Mouse (Mus musculus) A20 (cell line): ENCODE data around the gene Klk8.

Source experiments
- DNase-seq: peaks from one replicate; pipeline ENCODE4 v3.0.0-alpha.2; 2011; ENCODE audit warnings: low read depth, low spot score

The Klk8 gene

DNA sequence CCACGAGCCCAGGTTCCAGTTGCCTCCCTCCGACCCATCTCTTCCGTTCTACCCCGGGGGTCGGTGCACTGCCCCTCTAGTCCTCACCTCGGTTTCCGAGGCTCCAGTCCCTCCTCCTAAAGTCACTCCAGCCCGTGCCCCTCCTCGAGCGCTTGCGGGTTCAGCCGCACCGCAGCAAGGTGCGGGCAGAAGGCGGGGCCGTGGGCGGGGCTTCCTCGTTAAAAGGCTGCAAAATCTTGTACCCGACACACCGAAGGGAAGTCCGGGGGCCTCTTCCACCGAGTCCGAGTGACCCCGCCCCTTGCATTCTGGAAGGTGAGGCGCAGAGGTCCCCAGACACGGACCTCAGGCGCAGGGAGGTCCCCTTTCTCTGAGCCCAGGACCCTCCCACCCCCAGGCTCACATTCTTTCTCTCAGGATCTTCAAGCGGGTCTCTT lies at the start of gene Klk8:
Gene Klk8 (plus strand): TSS at position 245 of the 437 bp plus-strand sequence.
- DNase-seq: peak; percentile 13

DNA sequence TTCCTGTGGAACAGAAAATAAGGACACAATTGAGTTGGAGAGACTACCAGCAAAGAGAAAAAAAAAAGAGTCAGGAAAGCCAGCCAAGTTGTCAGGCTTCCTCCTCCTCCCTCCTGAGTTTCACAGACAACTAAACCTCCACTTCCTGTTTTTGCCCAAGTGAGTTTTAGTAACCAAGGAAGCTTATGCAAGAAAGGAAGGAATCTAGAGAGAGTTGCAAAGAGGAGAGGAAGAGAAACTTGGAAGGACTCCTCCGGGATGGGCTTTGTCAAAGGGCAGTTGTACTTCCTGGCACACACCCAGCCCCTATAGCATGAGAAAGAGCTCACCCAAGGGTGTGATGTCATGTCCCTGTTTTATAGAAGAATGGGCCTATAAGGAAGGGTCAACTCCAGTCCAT lies 49.6 kb upstream of the Klk8 start:
- DNase-seq: no peak

DNA sequence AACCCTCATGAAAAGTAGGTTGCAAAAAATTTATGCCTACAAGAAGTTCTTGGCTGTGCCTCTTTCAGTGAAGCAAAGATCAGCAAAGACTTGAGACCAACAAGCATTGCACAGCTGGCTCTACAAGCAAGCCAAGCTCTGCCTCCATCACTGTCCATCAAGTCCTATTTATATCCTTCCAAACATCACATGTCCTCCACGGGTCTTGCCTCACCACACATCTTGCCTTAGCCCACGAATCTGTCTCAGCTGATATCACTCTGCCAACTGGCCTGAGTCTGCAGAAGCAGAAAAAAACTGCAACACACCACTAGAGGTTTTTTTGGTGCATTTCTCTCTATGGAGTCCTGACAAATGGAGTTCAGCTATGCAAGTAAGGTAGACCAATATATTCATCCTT lies 44.6 kb upstream of the Klk8 start:
- DNase-seq: no peak

DNA sequence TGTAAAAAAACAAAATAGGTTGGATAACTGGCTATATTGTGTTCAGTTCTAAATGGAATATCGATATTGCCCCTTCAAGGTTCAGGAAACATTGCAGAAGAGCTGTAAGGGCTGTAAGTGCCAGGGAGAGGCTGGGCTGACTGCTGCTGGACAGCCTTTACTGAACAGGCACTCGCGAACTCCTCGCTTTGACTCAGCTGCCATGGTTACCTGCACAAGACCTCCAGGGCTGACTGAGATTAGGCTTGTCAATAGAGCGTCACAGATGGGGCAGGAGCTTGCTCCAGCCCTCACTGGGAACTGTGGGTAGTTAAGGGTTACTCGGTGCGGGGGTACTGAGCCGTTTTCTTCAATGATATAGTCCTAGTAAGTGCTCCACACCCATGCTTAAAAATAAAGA lies 30.9 kb upstream of the Klk8 start:
- DNase-seq: no peak

DNA sequence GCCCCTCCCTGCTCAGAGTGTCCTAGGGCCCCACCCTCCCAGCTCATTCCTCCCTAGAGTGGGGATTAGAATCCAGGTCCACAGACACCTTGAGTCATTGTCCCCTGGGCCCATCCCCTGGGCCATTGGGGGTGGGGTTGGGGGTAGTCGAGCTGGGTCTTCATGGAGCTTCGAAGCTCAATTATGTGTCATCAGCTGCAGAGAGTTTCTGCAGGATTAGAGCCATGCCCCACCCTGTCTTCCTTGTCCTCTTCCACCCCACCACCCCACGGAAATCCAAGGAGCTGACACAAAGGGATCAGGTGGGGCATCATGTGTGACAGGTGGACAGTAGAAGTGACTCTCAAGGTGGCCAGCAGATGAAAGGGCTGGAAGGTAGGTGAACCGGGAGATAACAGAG lies 28.8 kb upstream of the Klk8 start, which contains the start of gene Klk12:
Gene Klk12 (plus strand): TSS at position 301 of the 400 bp plus-strand sequence.
- DNase-seq: no peak

DNA sequence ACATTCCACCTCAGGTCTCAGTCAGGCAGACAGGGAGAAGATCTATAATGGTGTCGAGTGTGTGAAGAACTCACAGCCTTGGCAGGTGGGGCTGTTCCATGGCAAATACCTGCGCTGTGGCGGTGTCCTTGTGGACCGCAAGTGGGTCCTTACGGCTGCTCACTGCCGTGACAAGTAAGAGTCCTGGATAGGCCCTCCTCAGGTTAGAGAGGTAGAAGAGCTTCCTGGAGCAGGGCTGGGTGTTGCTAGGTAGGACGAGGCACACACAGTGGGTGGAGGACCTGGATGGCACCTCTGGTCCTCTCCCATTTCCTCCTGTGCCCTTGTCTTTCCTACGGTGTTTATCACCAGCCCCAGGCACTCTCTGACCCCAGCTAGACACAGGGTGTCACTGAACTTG lies 27.7 kb upstream of the Klk8 start:
- no peak for DNase-seq

DNA sequence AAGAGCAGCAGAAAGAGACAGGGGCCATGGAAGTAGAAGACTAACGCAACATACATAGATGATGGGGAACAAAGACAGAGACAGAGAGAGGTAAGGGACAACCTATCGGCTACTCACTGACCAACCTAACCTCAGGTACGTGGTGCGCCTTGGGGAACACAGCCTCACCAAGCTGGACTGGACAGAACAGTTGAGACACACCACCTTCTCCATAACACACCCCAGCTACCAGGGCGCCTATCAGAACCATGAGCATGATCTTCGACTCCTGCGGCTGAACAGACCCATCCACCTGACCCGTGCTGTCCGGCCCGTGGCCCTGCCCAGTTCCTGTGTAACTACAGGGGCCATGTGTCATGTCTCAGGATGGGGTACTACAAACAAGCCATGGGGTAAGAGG lies 26.7 kb upstream of the Klk8 start:
- no peak for DNase-seq

DNA sequence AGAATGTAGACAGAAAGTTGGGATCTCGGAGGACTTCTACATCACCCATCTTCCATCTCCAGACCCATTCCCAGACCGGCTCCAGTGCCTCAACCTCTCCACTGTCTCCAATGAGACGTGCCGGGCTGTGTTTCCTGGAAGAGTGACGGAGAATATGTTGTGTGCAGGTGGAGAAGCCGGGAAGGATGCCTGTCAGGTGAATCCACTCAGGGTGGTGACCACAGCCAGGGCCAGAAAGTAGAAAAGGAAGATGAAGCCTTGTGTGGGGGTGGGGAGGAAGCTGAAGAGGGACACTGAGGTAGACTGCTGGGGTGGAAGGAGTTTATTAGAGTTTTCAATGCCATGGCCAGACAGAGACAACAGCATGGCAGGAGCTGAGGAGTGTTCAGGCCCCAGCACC lies 25.5 kb upstream of the Klk8 start:
- DNase-seq: no peak

DNA sequence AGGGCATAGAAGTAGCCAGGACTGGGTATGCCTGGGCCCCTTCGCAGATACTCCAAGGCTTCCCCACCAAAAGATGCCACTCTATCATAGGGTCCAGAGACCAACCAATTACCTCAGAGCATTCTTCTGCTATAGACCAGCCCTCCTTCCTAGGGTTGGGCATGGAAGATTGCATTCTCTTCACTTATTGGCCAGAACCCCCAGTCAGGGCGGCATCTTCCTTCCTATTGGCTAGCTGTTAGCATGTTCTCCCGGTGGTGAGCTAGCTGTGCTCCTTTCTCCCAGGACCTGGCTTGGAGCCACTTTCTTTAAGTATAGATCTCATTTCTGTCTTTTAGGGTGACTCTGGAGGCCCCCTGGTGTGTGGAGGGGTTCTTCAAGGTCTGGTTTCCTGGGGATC lies 24.5 kb upstream of the Klk8 start:
- no peak for DNase-seq

DNA sequence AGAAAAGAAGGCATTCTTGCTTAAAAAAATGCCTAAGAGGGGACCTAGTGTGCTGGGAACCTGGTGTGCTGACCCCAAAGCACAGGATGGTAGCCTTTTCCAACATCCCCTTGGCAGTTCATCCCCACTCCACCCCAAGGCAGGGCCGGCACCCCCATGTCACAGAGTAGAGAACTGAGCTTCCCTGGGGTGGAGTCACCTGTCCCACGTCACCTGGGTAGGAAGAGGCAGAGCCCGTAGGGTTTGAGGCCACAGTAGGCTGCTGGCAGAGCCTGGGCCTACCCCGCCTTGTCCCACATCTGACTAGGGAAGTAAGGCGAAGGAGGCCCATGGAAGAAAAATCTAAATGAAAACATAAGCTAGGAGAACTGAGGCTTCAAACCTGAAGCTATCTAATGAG lies 23.0 kb upstream of the Klk8 start, which contains the start of gene Klk11:
Gene Klk11 (plus strand): TSS at position 241 of the 400 bp plus-strand sequence.
- no peak for DNase-seq

DNA sequence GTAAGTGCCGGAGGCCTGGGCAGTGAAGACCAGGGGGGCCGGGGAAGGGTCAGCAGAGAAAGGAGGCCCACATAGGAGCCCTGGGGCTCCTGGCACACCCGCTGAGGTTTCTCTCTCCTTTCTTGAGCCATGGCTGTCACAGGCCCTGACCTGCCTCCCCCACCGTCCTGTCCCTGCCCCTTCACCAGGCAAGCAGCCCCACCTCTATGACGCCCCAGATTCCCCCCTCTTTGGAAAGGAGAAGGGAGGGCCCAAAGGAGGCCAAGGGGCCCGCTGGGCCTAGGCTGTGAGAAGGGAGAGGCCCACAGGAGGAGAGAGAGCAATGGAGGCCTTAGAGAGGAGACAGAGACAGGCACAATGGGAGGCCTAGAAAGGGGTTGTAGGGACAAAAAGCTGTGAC lies 22.6 kb upstream of the Klk8 start:
- no peak for DNase-seq

DNA sequence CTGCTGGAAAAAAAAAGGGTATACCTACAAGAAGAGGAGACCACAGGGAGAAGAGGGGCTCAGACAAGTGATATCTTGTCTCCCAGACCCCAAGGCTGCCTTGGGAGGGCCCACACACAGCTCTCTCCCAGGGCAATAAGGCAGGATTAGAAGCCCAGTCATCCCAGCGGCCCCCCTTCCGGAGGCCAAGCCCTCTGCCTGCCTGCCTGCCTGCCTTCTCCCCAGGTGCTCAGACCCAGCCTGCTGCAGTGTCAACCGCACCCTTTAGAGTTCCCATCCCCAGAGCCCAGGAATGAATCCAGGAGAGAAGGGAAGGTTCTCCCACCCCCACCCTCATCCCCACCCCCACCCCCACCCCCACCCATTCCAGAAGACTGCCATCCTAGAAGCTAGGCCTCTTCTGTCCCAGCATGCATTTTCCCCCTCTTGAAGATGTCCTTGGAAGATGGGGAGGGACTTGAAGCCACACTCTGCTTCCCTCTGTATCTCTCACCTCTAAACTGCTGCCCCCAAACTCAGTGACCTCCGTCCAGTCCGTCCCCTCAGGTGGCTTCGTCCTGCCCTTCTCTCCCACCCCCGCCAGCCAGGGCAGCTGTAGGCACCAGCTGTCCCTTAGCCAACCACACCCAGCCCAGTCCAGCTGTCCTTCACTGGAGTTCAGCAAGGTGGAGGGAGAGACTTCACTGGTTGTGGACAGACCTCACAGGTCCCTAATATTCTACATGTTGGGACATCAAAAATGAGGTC lies 21.9 kb upstream of the Klk8 start:
- no peak for DNase-seq

DNA sequence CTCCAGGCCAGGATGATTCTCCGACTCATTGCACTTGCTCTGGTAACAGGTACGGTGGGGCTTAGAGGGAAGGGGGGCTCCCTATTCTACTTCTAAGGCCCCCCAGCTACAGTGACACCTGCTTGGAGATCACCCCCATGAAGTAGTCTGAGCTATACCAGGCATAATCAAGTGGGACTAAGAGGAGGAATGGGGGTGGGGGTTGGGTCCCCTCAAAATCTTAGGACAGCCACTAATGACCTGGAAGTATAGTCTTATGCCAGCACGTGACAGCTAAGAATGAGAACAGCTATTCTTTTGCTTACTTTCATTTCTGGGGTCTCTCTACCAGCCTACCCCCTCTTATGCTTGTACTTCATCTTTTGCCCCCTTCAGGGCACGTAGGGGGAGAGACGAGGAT lies 20.9 kb upstream of the Klk8 start:
- DNase-seq: no peak

DNA sequence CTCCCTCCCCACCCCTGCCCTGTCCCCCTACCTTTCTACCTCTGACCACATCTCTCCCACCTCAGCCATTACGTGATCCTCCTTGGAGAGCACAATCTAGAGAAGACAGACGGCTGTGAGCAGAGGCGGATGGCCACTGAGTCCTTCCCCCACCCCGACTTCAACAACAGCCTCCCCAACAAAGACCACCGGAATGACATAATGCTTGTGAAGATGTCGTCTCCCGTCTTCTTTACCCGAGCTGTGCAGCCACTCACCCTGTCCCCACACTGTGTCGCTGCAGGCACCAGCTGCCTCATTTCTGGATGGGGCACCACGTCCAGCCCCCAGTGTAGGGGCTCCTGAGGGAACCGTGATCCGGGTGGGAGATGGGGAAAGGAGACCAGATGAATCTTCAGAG lies 20.0 kb upstream of the Klk8 start:
- no peak for DNase-seq

DNA sequence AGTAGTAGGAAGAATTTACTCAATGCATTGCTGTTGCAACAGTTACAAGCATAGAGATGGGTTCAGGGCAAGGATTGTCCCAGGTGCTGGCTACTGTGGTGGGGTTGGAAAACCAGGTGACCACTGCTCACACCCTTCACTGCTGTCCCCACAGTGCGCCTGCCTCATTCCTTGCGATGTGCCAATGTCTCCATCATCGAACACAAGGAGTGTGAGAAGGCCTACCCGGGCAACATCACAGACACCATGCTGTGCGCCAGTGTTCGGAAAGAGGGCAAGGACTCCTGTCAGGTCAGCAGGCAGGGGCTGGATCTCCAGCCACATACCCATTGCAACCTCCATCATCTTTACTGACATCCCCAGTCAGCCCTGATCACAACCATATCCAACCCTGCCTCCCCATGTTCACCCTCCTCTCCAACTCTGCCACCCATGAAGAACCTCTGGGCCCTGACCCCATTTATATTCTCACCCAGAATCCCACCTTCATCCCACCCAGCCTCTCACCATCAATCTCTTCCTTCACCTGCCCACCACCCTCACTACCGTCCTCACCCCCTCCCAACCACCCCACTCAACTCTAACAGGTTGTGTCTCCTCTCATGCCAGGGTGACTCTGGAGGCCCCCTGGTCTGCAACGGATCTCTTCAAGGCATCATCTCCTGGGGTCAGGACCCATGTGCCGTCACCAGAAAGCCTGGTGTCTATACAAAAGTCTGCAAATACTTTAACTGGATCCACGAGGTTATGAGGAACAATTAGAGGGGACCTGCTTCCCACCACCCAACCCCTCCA lies 19.0 kb upstream of the Klk8 start:
- no peak for DNase-seq

DNA sequence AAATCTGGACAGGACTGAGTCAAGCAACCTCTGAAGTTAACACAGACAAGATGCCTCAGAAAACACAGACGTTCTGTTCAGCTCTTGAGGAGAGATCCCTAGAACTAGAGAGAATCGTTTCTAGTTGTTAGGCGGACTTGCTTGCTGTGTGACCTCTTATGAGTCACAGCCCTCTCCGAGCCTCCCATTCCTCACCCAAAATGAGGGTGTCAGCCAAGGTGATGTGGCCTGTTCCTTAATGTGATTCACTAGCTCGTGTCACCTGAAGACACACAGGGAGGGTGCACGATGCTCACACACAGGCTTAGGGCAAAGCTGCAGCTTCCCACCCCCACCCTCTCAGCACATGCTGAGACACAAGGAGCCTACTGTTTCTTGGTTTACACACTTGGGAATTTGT lies 17.1 kb upstream of the Klk8 start:
- no peak for DNase-seq

DNA sequence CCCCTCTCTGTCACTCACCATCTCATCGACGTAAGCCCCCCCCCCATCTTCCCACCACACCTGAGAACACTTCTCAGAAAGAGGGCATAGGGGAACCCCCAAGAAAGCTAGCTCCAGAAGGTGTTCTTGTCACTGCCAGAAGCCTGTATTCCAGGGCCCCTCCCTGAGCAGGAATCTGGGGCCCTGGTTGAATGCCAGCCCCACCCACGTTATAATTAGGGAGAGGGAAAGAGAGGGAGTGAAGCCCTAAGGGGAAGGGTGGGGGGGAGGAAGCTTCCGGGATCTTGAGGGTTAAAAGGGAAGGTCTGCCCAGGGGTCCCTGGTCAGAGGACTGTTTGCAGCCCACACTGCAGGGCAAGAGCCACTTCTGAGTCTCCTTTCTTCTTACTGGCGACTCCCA lies 16.6 kb upstream of the Klk8 start, which contains the start of gene Klk10:
Gene Klk10 (plus strand): TSS at position 290 of the 400 bp plus-strand sequence.
- DNase-seq: no peak

DNA sequence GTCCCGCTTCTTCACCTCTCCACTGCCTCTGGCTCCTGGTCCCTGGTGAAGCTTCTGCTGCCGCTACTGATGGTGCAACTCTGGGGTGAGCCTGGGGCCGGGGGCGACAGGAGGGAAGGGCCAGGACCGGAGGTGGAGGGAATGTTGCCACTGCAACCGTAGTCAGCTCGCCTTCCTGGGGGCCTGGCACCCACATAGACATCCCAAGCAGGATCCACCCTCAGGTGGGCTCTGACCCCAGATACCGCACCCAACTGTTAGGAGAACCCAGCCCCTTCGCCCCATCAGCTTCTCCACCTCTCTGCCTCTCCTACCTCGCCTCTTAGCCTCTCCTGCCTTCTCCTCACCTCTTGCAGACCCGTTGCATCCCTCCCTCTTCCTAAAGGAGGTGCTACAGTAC lies 15.8 kb upstream of the Klk8 start:
- DNase-seq: no peak

DNA sequence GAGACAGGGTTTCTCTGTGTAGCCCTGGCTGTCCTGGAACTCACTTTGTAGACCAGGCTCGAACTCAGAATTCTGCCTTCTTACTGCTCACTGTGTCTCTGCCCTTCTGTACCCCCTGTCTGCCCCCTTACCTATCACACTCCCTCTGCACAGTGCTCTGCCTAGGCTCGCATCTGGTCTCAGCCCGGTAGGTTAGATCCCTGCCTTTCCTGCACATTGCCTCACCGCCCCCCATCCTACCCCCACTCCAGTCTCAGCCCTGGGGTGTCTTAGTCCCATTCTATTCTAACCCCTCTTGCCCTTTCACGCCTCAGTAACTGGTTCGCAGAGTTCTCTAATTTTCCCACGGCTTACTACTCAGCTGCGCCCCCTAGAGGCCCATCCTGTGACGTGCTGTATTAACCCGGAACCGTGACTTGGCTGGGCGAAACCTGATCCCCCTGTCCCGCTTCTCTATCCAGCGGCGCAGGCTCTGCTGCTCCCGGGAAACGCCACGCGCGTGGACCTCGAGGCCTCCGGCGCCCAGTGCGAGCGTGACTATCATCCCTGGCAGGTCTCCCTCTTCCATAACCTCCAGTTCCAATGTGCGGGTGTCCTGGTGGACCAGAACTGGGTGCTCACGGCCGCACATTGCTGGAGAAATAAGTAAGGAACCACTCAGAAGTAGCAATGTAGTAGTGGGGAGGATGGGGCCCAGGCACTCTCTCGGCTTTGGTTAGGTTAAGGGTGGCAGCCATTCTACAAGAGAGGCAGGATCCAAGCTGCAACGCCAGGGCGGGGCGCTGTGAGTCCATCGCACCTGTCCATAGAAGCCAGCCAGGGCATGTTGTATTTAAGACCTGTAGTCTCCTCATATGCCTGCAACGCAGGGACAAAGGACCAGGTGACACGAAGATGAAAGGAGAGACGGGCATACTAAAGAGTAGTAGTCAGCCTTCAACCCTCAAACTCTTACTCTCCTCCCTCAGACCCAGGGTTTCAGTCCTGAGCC lies 14.8 kb upstream of the Klk8 start:
- DNase-seq: peak; percentile 75

DNA sequence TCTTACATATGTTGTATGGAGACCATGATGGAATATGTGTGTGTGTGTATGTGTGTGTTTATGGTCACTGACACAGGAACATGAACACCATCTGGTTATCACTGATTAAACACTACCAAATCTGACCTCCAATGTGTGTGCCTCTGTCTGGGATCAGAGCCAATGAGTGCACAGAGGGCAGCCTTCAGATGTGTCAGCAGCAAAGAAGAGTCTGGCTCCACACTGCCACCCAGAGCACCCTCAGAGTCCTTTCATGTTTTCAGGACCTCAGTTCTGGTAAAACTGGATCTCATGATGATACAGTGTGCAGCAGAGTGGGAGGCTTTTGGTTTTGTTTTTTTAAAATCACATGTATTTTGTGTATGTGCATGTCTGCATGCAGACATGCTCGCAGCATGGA lies 12.1 kb upstream of the Klk8 start:
- DNase-seq: peak; percentile 21

DNA sequence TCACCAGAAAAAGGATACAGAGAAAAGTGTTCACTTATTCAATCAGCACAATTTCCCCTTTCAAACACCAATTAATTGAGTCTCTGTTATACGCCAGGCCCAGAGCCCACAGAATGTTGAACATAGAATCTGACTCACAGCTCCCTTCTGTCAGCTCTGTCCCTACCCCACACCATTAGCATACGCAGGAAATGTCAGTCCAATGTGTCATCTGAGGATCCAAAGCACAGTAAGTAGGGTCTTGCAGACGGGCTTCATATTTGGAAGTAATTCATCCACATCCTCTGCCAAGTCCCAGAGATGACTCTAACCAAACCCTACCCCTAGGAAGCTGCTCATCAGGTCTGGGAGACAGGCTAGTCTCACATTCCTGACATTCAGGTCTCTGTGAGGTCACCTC lies 9.3 kb upstream of the Klk8 start:
- DNase-seq: no peak

DNA sequence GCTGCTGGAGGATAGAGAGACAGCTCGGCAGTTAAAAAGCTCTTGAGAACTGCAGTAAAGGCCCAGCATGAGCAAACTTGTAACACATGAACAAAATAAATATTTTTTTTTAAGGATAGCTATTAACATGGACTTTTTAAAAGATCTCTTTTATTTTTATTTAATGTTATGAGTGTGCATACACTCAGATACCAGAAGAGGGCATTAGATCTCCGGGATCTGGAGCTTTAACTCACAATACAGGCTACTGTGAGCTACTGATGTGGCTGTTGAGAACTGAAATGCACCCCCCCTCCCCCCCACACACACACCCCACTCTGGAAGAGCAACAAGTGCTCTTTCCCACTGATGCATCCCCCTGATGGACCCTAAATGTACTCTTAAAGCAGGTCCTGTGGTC lies 8.1 kb upstream of the Klk8 start:
- peak; percentile 19 for DNase-seq
